Mouse (Mus musculus) embryonic facial prominence, embryonic 15.5 days (tissue): ENCODE results near the gene Prss41. TPM values are rescaled to one million over a fixed set of nuclear protein-coding genes. Genes with fewer than 3 reads are reported as not detected.

Experiments
- ATAC-seq: fragments of 200-750 bp; cut with Nextera tagmentation; 2 replicates; pipeline ENCODE4 v1.8.0; 2017; ENCODE audit warnings: low read depth, moderate TSS enrichment; ENCODE audit not compliant: insufficient number of reproducible peaks, low FRiP score, low TSS enrichment
- H3K27ac ChIP-seq: fragments of 300-500 bp; sonication (generic); replicated peaks from 2 replicates; pipeline ENCODE4 v1.5.1; 2015; ENCODE audit warnings: mild to moderate bottlenecking, inconsistent platforms
- H3K27me3 ChIP-seq: fragments of 300-500 bp; sonication (generic); 2 replicates; pipeline ENCODE4 v1.6.1; 2015; ENCODE audit warnings: inconsistent platforms
- H3K36me3 ChIP-seq: fragments of 300-500 bp; sonication (generic); 2 replicates; pipeline ENCODE4 v1.6.1; 2015; ENCODE audit warnings: mild to moderate bottlenecking, inconsistent platforms
- H3K4me1 ChIP-seq: fragments of 300-500 bp; sonication (generic); 2 replicates; pipeline ENCODE4 v1.6.1; 2015; ENCODE audit warnings: inconsistent platforms
- H3K4me2 ChIP-seq: fragments of 300-500 bp; sonication (generic); replicated peaks from 2 replicates; pipeline ENCODE4 v1.6.1; 2015; ENCODE audit warnings: mild to moderate bottlenecking, inconsistent platforms
- H3K4me3 ChIP-seq: fragments of 300-500 bp; sonication (generic); replicated peaks from 2 replicates; pipeline ENCODE4 v1.5.1; 2015; ENCODE audit warnings: mild to moderate bottlenecking, inconsistent platforms
- H3K9ac ChIP-seq: fragments of 300-500 bp; sonication (generic); 2 replicates; pipeline ENCODE4 v1.6.1; 2015; ENCODE audit warnings: inconsistent platforms
- H3K9me3 ChIP-seq: fragments of 300-500 bp; sonication (generic); replicated peaks from 2 replicates; pipeline ENCODE4 v1.6.1; 2016; ENCODE audit warnings: inconsistent platforms
- WGBS: fragments of 180-500 bp; shearing (Covaris S2); methylation state at CpG from one replicate; pipeline ENCODE4 v1.1.7; 2015; 5-methylcytosine and 5-hydroxymethylcytosine counted together
- polyA plus RNA-seq: library from polyadenylated mRNA; unstranded; fragments of >200 nt; fragmentation: Nextera tagmentation; extraction: Ambion mirVana; gene quantifications from 2 replicates; pipeline ENCODE4 v1.2.1, GENCODE M21; 2015

The Prss41 gene
- polyA plus RNA-seq, 1 experiment from 2014 or later: 2.0 TPM

- Histone ChIP-seq H3K4me3 (no peak overlapping the region), H3K4me1 (peaks cover 17% of the 10 kb centered on the region), H3K27me3 (no peaks in the 10 kb centered on the region), H3K9ac (no peak overlapping the region), H3K36me3 (peaks cover 80% of the 10 kb centered on the region), H3K27ac (no peak overlapping the region), H3K4me2 (no peak overlapping the region), H3K9me3 (peaks cover 11% of the 10 kb centered on the region)
- 89% methylated on average over 12 of the region's 12 CpGs for WGBS
- no peak for ATAC-seq
Measured at GRCm38 (mm10) chr17:23823614-23824013, 20.4 kb downstream of the Prss41 start.

DNA sequence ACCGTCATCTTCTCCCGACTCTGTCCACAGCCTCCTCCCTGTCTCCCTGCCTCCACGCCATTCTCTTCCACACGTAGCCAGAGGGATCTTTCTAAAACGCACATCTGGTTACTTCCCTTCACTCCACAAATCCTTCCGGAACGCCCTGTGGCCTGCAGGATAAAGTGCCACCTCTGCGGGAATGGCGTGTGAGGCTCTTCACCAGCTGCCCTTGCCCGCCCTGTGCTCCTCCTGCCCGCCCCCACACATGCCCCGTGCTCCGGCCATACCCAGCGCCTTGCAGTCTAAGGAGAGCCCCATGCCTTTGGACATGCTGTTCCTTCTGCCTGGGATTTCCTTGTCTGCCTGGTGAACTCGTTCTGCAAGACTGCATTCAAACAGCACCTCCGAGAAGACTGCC, 21.0 kb downstream of the Prss41 start:
- Histone ChIP-seq H3K4me3 (no peak overlapping the region), H3K27me3 (no peaks in the 10 kb centered on the region), H3K4me1 (peaks cover 17% of the 10 kb centered on the region), H3K9ac (no peak overlapping the region), H3K9me3 (peaks cover 17% of the 10 kb centered on the region), H3K36me3 (peaks cover 86% of the 10 kb centered on the region), H3K4me2 (no peak overlapping the region), H3K27ac (no peak overlapping the region)
- no peak for ATAC-seq
- 75% methylated on average over 16 of the region's 16 CpGs for WGBS

GRCm38 (mm10) chr17:23822094-23822493, 21.9 kb downstream of the Prss41 start:
- no peak for ATAC-seq
- Histone ChIP-seq H3K4me2 (no peak overlapping the region), H3K9me3 (peaks cover 26% of the 10 kb centered on the region), H3K27ac (no peak overlapping the region), H3K4me1 (peaks cover 11% of the 10 kb centered on the region; the same call in 1 of the 2 replicates), H3K4me3 (no peak overlapping the region), H3K36me3 (peaks cover 95% of the 10 kb centered on the region), H3K9ac (no peak overlapping the region), H3K27me3 (no peaks in the 10 kb centered on the region)
- 65% methylated on average over 6 of the region's 6 CpGs for WGBS

DNA sequence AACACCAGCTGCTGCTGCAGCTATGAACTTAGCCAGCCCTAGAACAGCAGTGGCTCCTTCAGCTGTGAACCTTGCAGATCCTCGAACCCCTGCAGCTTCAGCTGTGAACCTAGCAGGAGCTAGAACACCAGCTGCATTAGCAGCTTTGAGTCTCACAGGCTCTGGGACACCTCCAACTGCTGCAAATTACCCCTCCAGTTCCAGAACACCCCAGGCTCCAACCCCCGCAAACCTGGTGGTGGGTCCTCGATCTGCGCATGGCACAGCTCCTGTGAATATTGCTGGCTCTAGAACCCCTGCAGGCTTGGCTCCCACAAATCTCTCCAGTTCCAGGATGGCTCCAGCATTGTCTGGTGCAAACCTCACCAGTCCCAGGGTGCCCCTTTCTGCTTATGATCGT, 23.2 kb downstream of the Prss41 start:
- Histone ChIP-seq H3K4me2 (no peak overlapping the region), H3K27ac (no peak overlapping the region), H3K27me3 (no peaks in the 10 kb centered on the region), H3K9me3 (peaks cover 31% of the 10 kb centered on the region), H3K4me3 (no peak overlapping the region), H3K4me1 (0 out of 2 replicates have a peak, but pooled peaks cover 9% of the 10 kb centered on the region), H3K36me3 (peaks cover 98% of the 10 kb centered on the region), H3K9ac (no peak overlapping the region)
- WGBS: 97% methylated on average over 5 of the region's 5 CpGs
- no peak for ATAC-seq

DNA sequence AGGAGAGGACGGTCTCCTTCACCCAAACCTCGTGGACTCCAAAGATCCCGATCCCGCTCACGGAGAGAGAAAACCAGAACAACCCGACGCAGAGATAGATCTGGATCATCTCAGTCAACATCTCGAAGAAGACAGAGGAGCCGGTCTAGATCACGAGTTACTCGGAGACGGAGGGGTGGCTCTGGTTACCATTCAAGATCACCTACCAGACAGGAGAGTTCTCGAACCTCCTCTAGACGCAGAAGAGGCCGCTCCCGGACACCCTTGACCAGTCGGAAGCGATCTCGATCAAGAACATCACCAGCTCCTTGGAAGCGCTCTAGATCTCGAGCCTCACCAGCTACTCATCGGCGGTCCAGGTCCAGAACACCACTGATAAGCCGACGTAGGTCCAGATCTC, 24.7 kb downstream of the Prss41 start:
- Histone ChIP-seq H3K36me3 (peaks cover 98% of the 10 kb centered on the region), H3K4me3 (no peak overlapping the region), H3K27ac (no peak overlapping the region), H3K9ac (no peak overlapping the region), H3K4me2 (no peak overlapping the region), H3K9me3 (peaks cover 34% of the 10 kb centered on the region), H3K4me1 (0 out of 2 replicates have a peak, but pooled peaks cover 3% of the 10 kb centered on the region), H3K27me3 (no peaks in the 10 kb centered on the region)
- no peak for ATAC-seq
- WGBS: 98% methylated on average over 25 of the region's 25 CpGs

GRCm38 (mm10) chr17:23818579-23818978, 25.4 kb downstream of the Prss41 start:
- H3K27ac ChIP-seq: no peak overlapping the region
- no peak overlapping the region for H3K9ac ChIP-seq
- no peak overlapping the region for H3K4me3 ChIP-seq
- 99% methylated on average over 8 of the region's 8 CpGs for WGBS
- H3K4me2 ChIP-seq: no peak overlapping the region
- peaks cover 34% of the 10 kb centered on the region for H3K9me3 ChIP-seq
- H3K27me3 ChIP-seq: no peaks in the 10 kb centered on the region
- H3K4me1 ChIP-seq: 0 out of 2 replicates have a peak, but pooled peaks cover 3% of the 10 kb centered on the region
- H3K36me3 ChIP-seq: peaks cover 96% of the 10 kb centered on the region
- no peak for ATAC-seq

DNA sequence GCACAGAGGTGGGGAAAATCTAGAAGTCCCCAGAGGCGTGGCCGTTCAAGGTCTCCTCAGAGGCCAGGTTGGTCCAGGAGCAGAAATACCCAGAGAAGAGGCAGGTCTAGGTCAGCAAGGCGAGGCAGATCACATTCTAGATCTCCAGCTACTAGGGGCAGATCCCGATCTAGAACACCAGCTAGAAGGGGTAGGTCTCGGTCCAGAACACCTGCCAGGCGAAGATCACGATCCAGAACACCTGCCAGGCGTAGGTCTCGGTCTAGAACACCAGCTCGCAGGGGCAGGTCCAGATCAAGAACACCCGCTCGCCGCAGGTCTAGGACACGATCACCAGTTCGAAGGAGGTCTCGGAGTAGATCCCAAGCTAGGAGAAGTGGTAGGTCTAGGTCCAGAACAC, 28.3 kb downstream of the Prss41 start:
- Histone ChIP-seq H3K36me3 (peaks cover 91% of the 10 kb centered on the region), H3K4me3 (no peak overlapping the region), H3K27ac (no peak overlapping the region), H3K9me3 (peaks cover 34% of the 10 kb centered on the region), H3K27me3 (no peaks in the 10 kb centered on the region), H3K4me2 (no peak overlapping the region), H3K4me1 (no peaks in the 10 kb centered on the region), H3K9ac (no peak overlapping the region)
- no peak for ATAC-seq
- 98% methylated on average over 16 of the region's 16 CpGs for WGBS

GRCm38 (mm10) chr17:23807918-23808317, 36.1 kb downstream of the Prss41 start:
- H3K27me3 ChIP-seq: no peaks in the 10 kb centered on the region
- H3K4me1 ChIP-seq: peaks cover 27% of the 10 kb centered on the region
- no peak overlapping the region for H3K4me3 ChIP-seq
- no peaks in the 10 kb centered on the region for H3K9me3 ChIP-seq
- no peak overlapping the region for H3K4me2 ChIP-seq
- ATAC-seq: no peak
- no peak overlapping the region for H3K27ac ChIP-seq
- WGBS: 88% methylated on average over 3 of the region's 3 CpGs
- H3K36me3 ChIP-seq: peaks cover 54% of the 10 kb centered on the region
- no peak overlapping the region for H3K9ac ChIP-seq

DNA sequence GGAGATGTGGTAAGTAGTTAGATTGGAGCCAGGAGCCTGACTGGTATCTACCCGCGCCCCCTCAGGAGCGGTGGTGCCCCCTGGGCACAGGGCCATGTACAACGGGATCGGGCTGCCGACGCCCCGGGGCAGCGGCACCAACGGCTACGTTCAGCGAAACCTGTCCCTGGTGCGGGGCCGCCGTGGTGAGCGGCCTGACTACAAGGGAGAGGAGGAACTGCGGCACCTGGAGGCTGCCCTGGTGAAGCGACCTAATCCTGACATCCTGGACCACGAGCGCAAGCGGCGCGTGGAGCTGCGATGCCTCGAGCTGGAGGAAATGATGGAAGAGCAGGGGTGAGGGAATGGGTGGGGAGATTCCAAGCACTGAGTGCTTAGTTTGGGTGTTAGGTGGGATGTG, 37.1 kb downstream of the Prss41 start:
- 0 out of 2 replicates have a peak overlapping the region, but pooled peaks have one; percentile 28 for H3K27ac ChIP-seq
- H3K9me3 ChIP-seq: no peaks in the 10 kb centered on the region
- 61% methylated on average over 25 of the region's 25 CpGs for WGBS
- H3K27me3 ChIP-seq: no peaks in the 10 kb centered on the region
- H3K4me3 ChIP-seq: peak overlapping the region; percentile 21
- H3K4me1 ChIP-seq: peaks cover 31% of the 10 kb centered on the region
- no peak for ATAC-seq
- no peak overlapping the region for H3K9ac ChIP-seq
- H3K36me3 ChIP-seq: peaks cover 45% of the 10 kb centered on the region
- H3K4me2 ChIP-seq: peak overlapping the region; percentile 40

DNA sequence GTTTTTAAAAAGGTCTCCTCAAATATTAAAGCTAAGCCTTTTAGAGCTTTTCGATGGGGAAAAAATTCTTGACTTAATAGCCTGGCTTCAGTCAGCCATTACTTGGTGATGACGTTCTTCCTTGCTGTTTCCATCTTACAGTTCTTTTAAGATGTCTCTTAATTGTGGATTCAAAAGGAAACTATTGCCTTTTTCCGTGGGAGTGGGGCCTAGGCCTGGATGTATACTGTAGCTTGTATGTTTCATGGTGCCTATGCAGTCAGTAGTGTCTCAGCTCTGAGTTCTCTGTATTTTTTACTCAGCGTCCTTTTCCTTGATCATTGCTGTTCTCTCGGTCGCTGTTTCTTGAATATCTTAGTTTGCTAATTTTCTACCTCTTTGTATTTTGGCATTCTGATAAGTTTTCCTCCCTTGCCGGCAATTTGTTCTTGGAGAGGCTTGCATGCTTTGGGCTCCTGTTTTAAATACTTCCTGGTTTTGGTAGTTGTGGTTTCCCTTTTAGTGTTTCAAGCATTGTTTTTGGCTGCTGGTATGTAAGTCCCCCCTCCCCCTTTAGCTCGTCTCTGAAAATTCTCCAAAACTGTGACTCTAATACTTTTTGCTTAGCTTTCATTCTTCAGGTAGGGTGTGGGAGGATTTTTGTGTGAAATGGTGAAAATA, 39.4 kb downstream of the Prss41 start:
- Histone ChIP-seq H3K36me3 (peaks cover 24% of the 10 kb centered on the region), H3K9ac (peak overlapping the region; percentile 97), H3K4me1 (peaks cover 31% of the 10 kb centered on the region), H3K4me3 (peak overlapping the region; percentile 97), H3K27me3 (no peaks in the 10 kb centered on the region), H3K4me2 (peak overlapping the region; percentile 72), H3K9me3 (no peaks in the 10 kb centered on the region), H3K27ac (0 out of 2 replicates have a peak overlapping the region, but pooled peaks have one; percentile 97)
- WGBS: 1% methylated on average over 8 of the region's 8 CpGs
- no peak for ATAC-seq

- peak overlapping the region; percentile 97 for H3K9ac ChIP-seq
- H3K4me1 ChIP-seq: peaks cover 31% of the 10 kb centered on the region
- peak overlapping the region; percentile 97 for H3K4me3 ChIP-seq
- H3K9me3 ChIP-seq: no peaks in the 10 kb centered on the region
- under 1% methylated on average over 71 of the region's 83 CpGs for WGBS
- H3K27me3 ChIP-seq: no peaks in the 10 kb centered on the region
- peak overlapping the region; percentile 72 for H3K4me2 ChIP-seq
- H3K27ac ChIP-seq: peak overlapping the region; percentile 97
- H3K36me3 ChIP-seq: peaks cover 13% of the 10 kb centered on the region
- ATAC-seq: peak; percentile 40
Measured at GRCm38 (mm10) chr17:23803366-23804041, 40.5 kb downstream of the Prss41 start.
